Mouse (Mus musculus): ENCODE data around the gene Sdr39u1. TPM values are rescaled to one million over a fixed set of nuclear protein-coding genes. Genes with fewer than 3 reads are reported as not detected.
A peak's percentile ranks its signal among the peaks of the same experiment; 100 is the strongest.

Sdr39u1 gene
- polyA plus RNA-seq, 1 experiment from 2014 or later = 79.8 TPM

GRCm38 (mm10) chr14:55913406-55913805 lies 13.3 kb upstream of the Sdr39u1 start:
- Histone ChIP-seq H3K9me3 (no peaks in the 10 kb centered on the region), H3K27me3 (no peaks in the 10 kb centered on the region), H3K9ac (no peak overlapping the region), H3K4me3 (no peak overlapping the region), H3K4me1 (no peaks in the 10 kb centered on the region), H3K27ac (no peak overlapping the region), H3K4me2 (no peak overlapping the region), H3K36me3 (no peaks in the 10 kb centered on the region)
- ATAC-seq (ENCODE audit: insufficient number of reproducible peaks, insufficient read depth, low FRiP score, low TSS enrichment, low read depth) = no peak
- 49% methylated on average over 4 of the region's 4 CpGs for WGBS

- no peak overlapping the region for H3K4me2 ChIP-seq
- no peaks in the 10 kb centered on the region for H3K36me3 ChIP-seq
- ATAC-seq (ENCODE audit: insufficient number of reproducible peaks, insufficient read depth, low FRiP score, low TSS enrichment, low read depth) = no peak
- 28% methylated on average over 1 of the region's 1 CpGs for WGBS
- H3K4me3 ChIP-seq = no peak overlapping the region
- peaks cover 8% of the 10 kb centered on the region for H3K4me1 ChIP-seq
- no peaks in the 10 kb centered on the region for H3K27me3 ChIP-seq
- H3K27ac ChIP-seq = no peak overlapping the region
- H3K9me3 ChIP-seq = no peaks in the 10 kb centered on the region
- no peak overlapping the region for H3K9ac ChIP-seq
These were observed 5.4 kb upstream of the Sdr39u1 start for GRCm38 (mm10) chr14:55905518-55905917.

- Histone ChIP-seq H3K4me1 (peaks cover 20% of the 10 kb centered on the region), H3K4me2 (peak overlapping the region; percentile 74), H3K9ac (peak overlapping the region; percentile 77), H3K36me3 (peaks cover 32% of the 10 kb centered on the region), H3K9me3 (no peaks in the 10 kb centered on the region), H3K27ac (peak overlapping the region; percentile 73), H3K27me3 (no peaks in the 10 kb centered on the region), H3K4me3 (peak overlapping the region; percentile 47)
- WGBS = 5% methylated on average over 12 of the region's 12 CpGs
- no peak for ATAC-seq (ENCODE audit: insufficient number of reproducible peaks, insufficient read depth, low FRiP score, low TSS enrichment, low read depth)
These were observed 292 bp upstream of the Sdr39u1 start for GRCm38 (mm10) chr14:55900414-55900755.

- peak overlapping the region; percentile 73 for H3K27ac ChIP-seq
- H3K4me3 ChIP-seq = peak overlapping the region; percentile 47; the same call in 1 of the 2 replicates
- 86% methylated on average over 7 of the region's 7 CpGs for WGBS
- no peak for ATAC-seq (ENCODE audit: insufficient number of reproducible peaks, insufficient read depth, low FRiP score, low TSS enrichment, low read depth)
- H3K9ac ChIP-seq = peak overlapping the region; percentile 32; the same call in 1 of the 2 replicates
- no peaks in the 10 kb centered on the region for H3K27me3 ChIP-seq
- no peaks in the 10 kb centered on the region for H3K9me3 ChIP-seq
- peaks cover 20% of the 10 kb centered on the region for H3K4me1 ChIP-seq
- H3K36me3 ChIP-seq = peaks cover 46% of the 10 kb centered on the region
- peak overlapping the region; percentile 74 for H3K4me2 ChIP-seq
These were observed 1.1 kb downstream of the Sdr39u1 start for GRCm38 (mm10) chr14:55898947-55899346.

GRCm38 (mm10) chr14:55897671-55898070 lies 2.4 kb downstream of the Sdr39u1 start:
- no peak overlapping the region for H3K9ac ChIP-seq
- H3K27me3 ChIP-seq = no peaks in the 10 kb centered on the region
- H3K4me2 ChIP-seq = no peak overlapping the region
- peaks cover 56% of the 10 kb centered on the region for H3K36me3 ChIP-seq
- WGBS = 93% methylated on average over 12 of the region's 12 CpGs
- no peak overlapping the region for H3K4me3 ChIP-seq
- no peaks in the 10 kb centered on the region for H3K9me3 ChIP-seq
- ATAC-seq (ENCODE audit: insufficient number of reproducible peaks, insufficient read depth, low FRiP score, low TSS enrichment, low read depth) = no peak
- H3K4me1 ChIP-seq = peaks cover 20% of the 10 kb centered on the region
- H3K27ac ChIP-seq = no peak overlapping the region

GRCm38 (mm10) chr14:55886571-55887382 lies 13.3 kb downstream of the Sdr39u1 start:
- ATAC-seq (ENCODE audit: insufficient number of reproducible peaks, insufficient read depth, low FRiP score, low TSS enrichment, low read depth) = no peak
- peak overlapping the region; percentile 88 for H3K4me2 ChIP-seq
- 82% methylated on average over 24 of the region's 24 CpGs for WGBS
- no peaks in the 10 kb centered on the region for H3K9me3 ChIP-seq
- H3K4me1 ChIP-seq = peaks cover 39% of the 10 kb centered on the region
- peaks cover 53% of the 10 kb centered on the region for H3K36me3 ChIP-seq
- peak overlapping the region; percentile 77; the same call in 1 of the 2 replicates for H3K4me3 ChIP-seq
- H3K27ac ChIP-seq = 0 out of 2 replicates have a peak overlapping the region, but pooled peaks have one; percentile 39
- H3K9ac ChIP-seq = peak overlapping the region; percentile 91
- H3K27me3 ChIP-seq = no peaks in the 10 kb centered on the region

- Histone ChIP-seq H3K9ac (peak overlapping the region; percentile 91), H3K9me3 (no peaks in the 10 kb centered on the region), H3K4me2 (peak overlapping the region; percentile 88), H3K27ac (peak overlapping the region; percentile 95), H3K36me3 (peaks cover 45% of the 10 kb centered on the region), H3K27me3 (no peaks in the 10 kb centered on the region), H3K4me1 (peaks cover 39% of the 10 kb centered on the region), H3K4me3 (peak overlapping the region; percentile 77)
- 3% methylated on average over 16 of the region's 16 CpGs for WGBS
- no peak for ATAC-seq (ENCODE audit: insufficient number of reproducible peaks, insufficient read depth, low FRiP score, low TSS enrichment, low read depth)
These were observed 14.3 kb downstream of the Sdr39u1 start for GRCm38 (mm10) chr14:55885791-55886271.

- Histone ChIP-seq H3K4me1 (peaks cover 39% of the 10 kb centered on the region), H3K27me3 (no peaks in the 10 kb centered on the region), H3K9me3 (no peaks in the 10 kb centered on the region), H3K4me3 (peak overlapping the region; percentile 77), H3K9ac (peak overlapping the region; percentile 91), H3K27ac (peak overlapping the region; percentile 95), H3K36me3 (peaks cover 40% of the 10 kb centered on the region), H3K4me2 (peak overlapping the region; percentile 88)
- peak; percentile 50; the same call in 1 of the 2 replicates for ATAC-seq (ENCODE audit: insufficient number of reproducible peaks, insufficient read depth, low FRiP score, low TSS enrichment, low read depth)
- under 1% methylated on average over 24 of the region's 30 CpGs for WGBS
These were observed 14.8 kb downstream of the Sdr39u1 start for GRCm38 (mm10) chr14:55885114-55885790.

- peak within 1 kb of the TSS; percentile 95 for H3K27ac ChIP-seq
- peak within 1 kb of the TSS; percentile 88 for H3K4me2 ChIP-seq
- peaks cover 39% of the 10 kb centered on the region for H3K4me1 ChIP-seq
- H3K36me3 ChIP-seq = peaks cover 35% of the 10 kb centered on the region
- 0% methylated on average over 29 of the region's 30 CpGs for WGBS
- H3K9ac ChIP-seq = peak within 1 kb of the TSS; percentile 91
- no peaks in the 10 kb centered on the region for H3K9me3 ChIP-seq
- ATAC-seq (ENCODE audit: insufficient number of reproducible peaks, insufficient read depth, low FRiP score, low TSS enrichment, low read depth) = peak; percentile 86
- no peaks in the 10 kb centered on the region for H3K27me3 ChIP-seq
- peak within 1 kb of the TSS; percentile 77 for H3K4me3 ChIP-seq
These were observed 15.4 kb downstream of the Sdr39u1 start, which contains the start of gene Khnyn for GRCm38 (mm10) chr14:55884713-55885113. Khnyn (plus strand) TSS chr14:55884947.

GRCm38 (mm10) chr14:55884166-55884565 lies 15.9 kb downstream of the Sdr39u1 start, which contains the start of gene Cbln3:
Cbln3 (minus strand) TSS chr14:55884392.
- Histone ChIP-seq H3K9ac (peak within 1 kb of the TSS; percentile 91), H3K9me3 (no peaks in the 10 kb centered on the region), H3K4me1 (peaks cover 39% of the 10 kb centered on the region), H3K4me3 (peak within 1 kb of the TSS; percentile 77), H3K4me2 (peak within 1 kb of the TSS; percentile 88), H3K36me3 (peaks cover 29% of the 10 kb centered on the region), H3K27me3 (no peaks in the 10 kb centered on the region), H3K27ac (peak within 1 kb of the TSS; percentile 95)
- WGBS = 43% methylated on average over 4 of the region's 4 CpGs
- no peak for ATAC-seq (ENCODE audit: insufficient number of reproducible peaks, insufficient read depth, low FRiP score, low TSS enrichment, low read depth)

- Histone ChIP-seq H3K4me1 (peaks cover 39% of the 10 kb centered on the region), H3K4me3 (no peak overlapping the region), H3K27ac (peak overlapping the region; percentile 95; the same call in 1 of the 2 replicates), H3K27me3 (no peaks in the 10 kb centered on the region), H3K9me3 (no peaks in the 10 kb centered on the region), H3K36me3 (peaks cover 24% of the 10 kb centered on the region), H3K4me2 (no peak overlapping the region; the same call in 1 of the 2 replicates), H3K9ac (no peak overlapping the region)
- no peak for ATAC-seq (ENCODE audit: insufficient number of reproducible peaks, insufficient read depth, low FRiP score, low TSS enrichment, low read depth)
- WGBS = 91% methylated on average over 12 of the region's 12 CpGs
These were observed 16.4 kb downstream of the Sdr39u1 start for GRCm38 (mm10) chr14:55883663-55884062.
